Mouse (Mus musculus) embryo, embryonic 11.5 days (tissue): Measurements from ENCODE around the gene Arpc4.
"Not testable (repeated sequence)": the region's sequence is repeated elsewhere in the genome, so short reads cannot be mapped to it uniquely, and the experiment has no call there.

Experiments
- DNase-seq: peaks from one replicate; pipeline ENCODE4 v3.0.0-alpha.2; 2012; ENCODE audit warnings: low read depth, low spot score

Arpc4 gene

DNA sequence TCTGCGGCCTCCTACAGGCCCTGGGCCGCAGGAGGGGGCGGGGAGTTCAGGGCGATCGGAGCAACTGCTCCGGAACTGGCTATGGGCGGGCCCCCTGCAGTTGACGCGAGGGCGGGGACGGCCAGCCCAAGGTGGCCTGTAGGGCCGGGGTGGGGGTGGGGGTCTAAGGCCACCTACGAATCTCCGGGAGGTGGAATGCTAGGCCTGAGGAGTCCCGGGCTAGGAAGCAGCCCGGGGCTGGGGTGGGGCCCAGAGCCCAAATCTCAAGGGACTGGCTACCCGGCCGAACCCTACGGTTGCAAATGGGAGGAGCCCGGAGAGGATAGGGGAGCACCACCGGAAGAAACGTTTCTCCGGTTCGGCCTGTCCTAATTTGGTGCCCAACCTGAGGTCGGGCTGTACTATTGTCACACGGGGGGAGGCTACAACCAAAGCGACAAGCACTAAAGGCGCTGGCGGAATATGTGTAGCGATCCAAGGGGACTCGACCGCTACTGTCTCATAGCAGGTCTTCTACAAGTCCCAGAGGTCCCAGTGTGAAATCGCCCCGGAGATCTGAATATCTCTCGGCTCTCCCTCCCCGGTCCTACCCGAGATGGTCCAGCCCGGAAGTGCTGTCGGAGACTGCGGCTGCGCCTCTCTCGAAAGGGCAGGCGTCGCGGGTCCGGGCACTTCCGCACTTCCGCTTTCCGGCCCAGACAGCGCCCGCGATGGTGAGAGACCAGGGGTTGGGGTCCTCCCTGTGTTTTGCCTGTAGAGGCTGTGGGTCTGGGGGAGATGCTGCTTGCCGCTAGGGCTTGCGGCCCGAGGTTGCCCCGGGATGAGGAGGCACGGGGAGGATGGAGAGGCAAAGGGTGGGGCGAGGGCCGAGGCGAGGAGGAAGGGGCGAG, at the start of gene Arpc4, which contains the start of gene Tada3:
TSS of gene Arpc4 (plus strand) at position 620 of the 890 bp plus-strand sequence.
TSS of gene Tada3 (minus strand) at position 388 of the 890 bp plus-strand sequence.
- peak; percentile 84 for DNase-seq

DNA sequence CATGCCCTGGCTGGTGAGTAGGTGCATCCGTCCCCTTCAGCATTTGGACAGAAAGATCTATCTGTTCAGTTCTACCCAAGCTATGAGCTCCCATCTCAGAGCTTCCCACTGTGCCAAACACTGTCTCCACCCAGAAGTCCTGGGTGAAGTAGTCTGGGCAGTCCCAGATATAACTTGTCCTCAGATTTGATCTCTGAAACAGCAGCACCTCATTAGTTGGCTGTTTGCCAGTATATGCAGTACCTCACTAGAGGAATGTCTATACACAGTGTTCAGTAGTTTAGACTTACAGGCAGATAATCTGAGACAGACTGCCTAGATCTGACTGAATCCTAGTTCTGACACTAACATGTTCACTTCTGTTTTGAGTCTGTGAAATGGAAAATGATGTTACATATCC, 48.5 kb upstream of the Arpc4 start:
- no peak for DNase-seq

DNA sequence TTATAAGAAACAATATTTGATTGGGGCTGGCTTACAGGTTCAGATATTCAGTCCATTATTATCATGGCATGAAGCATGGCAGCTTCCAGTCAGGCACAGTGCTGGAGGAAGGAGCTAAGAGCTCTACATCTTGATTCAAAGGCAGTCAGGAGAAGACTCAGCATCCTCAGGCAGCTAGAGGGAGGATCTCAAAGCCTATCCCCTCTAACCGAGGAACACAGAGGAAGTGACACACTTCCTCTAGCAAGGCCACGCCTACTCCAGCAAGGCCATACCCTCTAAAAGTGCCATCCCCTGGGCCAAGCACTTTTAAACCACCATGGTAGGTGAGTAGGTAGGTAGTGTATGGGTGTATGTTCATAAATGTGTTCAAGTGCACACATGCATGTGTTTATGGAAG, 47.4 kb upstream of the Arpc4 start:
- no peak for DNase-seq

DNA sequence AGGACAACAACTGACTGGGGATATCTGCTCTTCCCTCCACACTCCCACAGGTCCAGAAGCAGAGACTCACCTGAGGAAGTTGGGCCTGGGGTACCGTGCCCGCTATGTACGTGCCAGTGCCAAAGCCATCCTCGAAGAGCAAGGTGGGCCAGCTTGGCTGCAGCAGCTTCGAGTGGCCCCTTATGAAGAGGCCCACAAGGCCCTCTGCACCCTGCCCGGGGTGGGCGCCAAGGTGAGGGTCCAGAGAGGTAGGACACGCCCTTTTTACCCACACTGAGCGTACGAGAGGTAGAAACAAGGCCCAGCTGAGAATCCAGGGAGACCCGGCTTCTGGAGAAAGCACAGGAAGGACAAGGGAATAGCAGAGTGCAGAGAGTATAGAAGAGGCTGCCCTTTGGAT, 46.2 kb upstream of the Arpc4 start:
- no peak for DNase-seq

DNA sequence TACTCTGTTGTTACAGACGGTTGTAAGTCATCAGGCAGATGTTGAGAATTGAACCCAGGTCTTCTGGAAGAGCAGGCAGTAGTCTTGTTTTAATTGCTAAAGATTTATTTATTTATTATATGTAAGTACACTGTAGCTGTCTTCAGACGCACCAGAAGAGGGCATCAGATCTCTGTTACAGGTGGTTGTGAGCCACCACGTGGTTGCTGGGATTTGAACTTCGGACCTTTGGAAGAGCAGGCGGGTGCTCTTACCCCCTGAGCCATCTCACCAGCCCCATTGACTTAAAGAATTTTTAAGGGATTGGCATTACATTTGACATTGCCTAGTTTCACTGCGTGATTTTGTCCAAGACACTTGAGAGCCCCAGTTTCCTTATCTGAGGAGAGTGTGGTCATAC, 45.2 kb upstream of the Arpc4 start:
- not testable (repeated sequence) for DNase-seq

DNA sequence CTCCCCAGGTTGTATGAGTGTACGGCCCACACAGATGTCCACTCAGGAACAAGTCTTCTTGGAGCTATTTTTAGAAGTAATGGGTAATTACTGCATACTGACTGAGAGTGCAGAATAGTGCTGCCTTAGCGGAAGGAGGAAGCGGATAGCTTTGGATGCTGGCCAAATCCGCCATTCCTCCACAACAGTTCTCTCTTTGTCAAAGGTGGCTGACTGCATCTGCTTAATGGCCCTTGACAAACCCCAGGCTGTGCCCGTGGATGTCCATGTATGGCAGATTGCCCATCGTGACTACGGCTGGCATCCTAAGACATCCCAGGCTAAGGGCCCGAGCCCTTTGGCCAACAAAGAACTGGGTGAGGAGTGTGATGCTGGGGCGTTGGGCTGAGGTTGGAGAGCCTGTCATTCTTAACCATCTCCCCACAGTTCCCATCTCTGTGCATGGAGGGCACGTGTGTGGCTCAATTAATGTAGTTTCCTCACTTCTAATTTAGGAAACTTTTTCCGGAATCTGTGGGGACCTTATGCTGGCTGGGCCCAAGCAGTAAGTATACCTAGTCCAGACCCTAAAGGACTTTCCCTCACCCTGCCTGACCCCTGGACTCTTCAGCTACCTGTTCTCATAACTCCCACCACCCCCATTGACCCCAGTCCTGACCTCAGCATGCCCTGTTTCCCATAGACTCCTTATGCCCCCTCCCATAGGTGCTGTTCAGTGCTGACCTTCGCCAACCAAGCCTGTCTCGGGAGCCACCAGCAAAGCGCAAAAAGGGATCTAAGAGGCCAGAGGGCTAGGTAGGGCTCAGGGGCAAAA, 44.6 kb upstream of the Arpc4 start:
- no peak for DNase-seq

DNA sequence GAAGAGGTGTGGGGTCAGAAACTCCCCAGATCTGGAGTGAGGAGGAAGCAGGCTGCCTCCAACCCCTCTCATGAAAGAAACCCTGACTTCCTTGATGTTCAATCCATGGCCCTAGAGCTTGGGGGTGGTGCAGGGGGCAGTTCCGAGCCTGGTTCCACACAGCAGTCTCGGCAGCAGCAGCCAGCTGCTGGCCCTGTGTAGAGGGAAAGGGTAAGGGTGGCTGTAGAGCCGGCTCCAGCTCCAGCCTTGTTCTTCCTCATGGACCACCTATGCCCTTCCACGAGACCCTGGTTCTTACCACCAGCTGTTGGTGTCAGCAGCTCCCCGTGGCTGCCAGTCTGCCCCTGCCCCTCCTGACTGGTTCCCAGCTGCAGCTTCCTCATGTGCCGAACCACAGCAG, 43.7 kb upstream of the Arpc4 start:
- no peak for DNase-seq

DNA sequence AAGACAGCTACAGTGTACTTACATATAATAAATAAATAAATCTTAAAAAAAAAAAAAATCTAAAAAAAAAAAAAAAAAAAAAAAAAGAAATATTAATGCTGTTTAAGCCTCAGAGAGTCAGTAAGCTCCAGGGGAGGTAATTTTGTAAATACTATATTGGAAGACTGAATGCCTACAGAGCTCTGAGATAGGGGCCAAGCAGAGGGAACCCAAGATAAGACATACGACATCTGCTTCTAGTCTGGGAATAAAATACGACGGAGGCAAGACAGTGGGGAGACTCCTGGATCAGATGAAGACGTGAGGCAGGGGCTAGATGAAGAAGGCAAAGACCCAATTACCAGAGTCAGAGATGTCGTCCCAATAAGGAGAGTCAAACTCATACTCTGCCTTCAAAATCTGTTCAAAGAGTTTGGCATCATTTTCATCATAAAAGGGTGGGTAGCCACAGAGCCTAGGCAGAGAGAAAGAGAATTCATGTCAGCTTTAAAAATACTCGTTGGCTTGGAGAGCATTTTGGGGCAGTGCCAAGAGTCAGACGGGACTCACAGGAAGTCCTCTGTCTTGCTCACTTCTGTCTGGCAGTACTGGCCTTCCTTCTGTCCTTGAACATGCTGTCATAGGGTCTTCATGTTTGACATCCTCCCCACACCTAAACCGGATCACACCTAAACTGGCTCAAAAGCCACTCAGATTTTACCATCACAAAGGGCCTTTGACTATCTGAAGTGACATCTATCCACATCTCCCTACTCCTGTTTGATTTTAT, 40.9 kb upstream of the Arpc4 start:
- no peak for DNase-seq

DNA sequence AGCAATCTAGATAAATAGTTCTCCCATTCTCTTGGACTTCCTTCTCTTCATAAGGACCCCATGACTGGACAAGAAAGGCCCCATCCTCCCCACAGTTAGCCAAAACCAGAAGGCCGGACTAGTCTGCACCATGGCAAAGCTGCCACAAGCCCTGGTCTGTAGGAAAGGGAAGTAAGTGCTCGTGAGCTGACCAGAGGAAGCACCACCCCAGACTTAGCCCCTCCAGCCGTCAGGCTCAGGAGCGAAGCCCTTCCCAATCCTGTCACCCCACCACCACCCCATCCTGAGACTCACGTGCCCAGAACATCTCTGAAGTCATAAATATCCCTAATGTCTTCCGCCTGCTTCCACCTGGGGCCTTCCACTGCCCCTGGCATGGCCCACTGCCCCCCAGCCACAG, 36.3 kb upstream of the Arpc4 start:
- no peak for DNase-seq

DNA sequence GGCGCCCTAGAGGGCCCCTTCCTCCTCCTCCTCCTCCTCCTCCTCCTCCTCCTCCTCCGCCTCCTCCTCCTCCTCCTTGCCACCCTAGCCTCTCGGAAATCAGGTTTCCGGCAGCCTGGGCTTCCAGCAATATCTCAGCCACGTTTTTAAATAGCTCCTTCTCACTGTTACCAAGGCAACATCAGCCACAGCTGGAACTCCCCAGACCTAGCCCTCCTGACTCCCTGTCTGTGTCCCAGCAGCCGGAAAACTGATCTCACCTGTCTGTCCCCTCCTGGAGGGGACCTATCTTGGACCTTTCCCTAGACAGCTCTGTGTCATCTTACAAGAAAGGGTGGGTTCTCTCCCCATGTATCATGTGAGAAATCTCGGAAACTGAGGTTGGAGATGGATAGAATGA, 35.6 kb upstream of the Arpc4 start:
- no peak for DNase-seq

DNA sequence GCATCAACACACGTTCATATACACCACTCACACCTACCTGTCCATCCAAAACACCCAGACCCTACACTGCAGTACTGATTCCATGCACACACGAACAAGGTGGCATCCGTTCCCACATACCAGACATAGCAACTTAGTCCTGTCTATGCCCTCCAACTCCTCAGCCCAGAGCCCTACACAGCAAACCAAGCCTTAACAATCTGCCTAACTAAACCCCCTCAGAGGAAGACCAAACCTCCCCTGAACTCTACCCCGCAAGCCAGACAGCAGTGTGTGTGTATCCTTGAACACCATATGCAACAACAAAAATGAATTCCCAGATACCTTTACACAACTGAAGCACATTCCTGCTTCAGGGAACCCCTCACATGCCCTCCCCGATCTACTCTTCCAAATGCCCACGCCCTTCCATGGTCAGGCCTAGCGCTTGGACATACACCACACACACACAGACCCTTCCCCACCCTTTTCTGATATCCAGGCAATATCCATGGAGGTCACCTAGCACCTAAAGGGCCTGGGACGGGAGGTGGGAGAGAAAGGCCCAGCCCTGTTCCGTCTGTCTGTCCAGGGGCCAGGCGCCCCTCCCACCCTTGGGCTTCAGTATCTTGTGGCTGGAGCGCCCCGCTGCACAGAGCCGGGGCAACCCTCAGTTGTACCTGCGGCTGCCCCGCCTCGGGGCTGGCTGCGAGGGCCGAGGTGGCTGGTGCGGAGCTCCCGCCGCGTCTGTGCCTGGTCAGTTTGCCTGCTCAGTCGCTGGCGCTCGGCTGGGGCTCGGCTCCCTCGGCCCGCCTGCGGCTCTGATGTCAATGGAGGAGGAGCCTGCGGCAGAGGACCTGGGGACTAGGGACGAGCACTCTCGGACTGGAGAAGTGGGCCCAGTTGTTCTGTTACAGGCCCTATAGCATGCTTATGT, 34.5 kb upstream of the Arpc4 start, which contains the start of gene Camk1:
TSS of gene Camk1 (minus strand) at position 808 of the 916 bp plus-strand sequence.
- DNase-seq, result peak; percentile 40

DNA sequence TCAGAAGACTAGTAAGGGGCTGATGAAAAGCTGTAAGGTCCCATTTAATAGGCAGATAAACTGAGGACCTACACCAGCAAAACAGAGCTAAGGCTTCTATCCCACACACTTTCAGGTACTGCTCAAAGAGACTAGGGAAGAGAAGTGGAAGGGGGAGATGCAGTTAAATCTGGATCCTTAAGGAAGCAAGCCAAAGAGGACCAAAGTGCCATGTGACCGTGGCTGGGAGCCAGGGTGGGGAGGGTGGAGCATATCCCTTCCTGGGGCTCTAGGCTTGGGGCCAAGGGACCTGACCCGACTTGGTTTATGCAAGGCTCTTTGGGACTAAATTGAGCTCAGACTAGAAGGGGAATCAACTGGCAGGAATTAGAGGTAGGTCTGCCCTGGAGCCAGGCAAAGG, 33.6 kb upstream of the Arpc4 start:
- no peak for DNase-seq

DNA sequence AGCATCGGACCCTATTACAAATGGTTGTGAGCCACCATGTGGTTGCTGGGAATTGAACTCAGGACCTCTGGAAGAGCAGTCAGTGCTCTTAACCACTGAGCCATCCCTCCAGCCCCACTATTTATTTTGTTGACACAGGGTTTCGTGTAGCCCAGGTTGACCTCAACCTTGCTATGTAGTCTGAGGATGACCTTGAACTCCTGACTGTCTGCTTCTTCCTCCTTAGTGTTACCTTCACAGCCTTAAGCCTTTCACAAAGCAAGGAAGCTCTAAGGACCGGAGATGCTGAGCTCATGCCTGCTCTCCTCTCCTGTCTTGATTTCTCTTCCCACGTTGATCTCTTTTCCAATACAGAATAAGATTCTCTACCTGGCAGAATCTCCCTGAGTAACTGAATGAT, 31.0 kb upstream of the Arpc4 start:
- DNase-seq, result no peak

DNA sequence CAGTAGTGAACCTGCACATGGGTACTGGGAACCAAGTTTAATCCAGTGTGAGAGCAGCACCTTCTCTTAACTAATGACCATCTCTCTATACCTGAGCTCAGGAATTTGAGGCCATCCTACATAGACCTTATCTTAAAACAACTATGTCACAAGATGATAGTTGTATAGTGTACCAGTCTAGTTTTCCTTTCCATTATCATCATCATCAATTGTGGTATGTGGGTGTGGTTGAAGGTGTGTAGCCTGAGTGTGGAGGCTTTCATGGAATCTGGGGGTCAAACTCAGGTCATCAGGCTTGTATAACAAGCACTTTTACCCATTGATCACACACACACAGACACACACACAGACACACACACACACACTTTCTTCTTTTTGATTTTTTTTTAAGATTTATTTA, 27.4 kb upstream of the Arpc4 start:
- no peak for DNase-seq

DNA sequence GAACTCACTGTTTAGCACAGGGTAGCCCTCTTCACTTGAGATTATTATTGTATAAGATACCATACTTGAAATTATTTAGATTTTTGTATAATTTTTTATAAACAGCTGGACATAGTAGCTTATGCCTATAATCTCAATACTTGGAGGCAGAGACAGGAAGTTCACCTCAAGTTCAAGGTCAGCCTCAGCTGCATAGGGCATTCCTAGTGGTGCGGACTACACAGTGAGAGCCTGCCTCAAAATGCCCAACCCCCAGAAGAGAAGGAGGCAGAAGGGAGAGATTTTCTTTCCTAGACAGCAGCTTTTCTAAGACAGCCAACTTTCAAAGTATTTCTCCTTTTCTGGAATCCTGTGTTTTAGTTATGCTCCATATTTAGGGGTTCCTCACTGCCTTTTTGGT, 26.8 kb upstream of the Arpc4 start:
- no peak for DNase-seq

DNA sequence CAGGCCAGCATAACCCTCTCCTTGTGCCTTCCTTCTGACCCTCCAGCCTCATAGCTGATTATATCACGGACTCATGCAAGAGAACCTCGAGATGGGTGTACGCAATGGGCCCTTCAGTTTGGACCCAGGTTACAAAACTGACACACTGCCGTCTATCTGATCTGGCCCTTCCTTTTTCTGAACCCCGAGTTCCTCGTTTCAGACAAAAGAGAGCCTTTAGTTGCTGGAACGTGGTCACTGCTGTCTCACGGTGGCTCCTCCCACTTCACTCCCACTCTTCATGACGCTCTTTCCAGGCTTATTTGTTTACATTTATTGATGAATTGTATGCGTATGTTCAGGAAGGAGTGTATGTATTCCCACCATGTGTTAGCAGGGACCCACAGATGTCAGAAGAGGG, 26.3 kb upstream of the Arpc4 start:
- no peak for DNase-seq

DNA sequence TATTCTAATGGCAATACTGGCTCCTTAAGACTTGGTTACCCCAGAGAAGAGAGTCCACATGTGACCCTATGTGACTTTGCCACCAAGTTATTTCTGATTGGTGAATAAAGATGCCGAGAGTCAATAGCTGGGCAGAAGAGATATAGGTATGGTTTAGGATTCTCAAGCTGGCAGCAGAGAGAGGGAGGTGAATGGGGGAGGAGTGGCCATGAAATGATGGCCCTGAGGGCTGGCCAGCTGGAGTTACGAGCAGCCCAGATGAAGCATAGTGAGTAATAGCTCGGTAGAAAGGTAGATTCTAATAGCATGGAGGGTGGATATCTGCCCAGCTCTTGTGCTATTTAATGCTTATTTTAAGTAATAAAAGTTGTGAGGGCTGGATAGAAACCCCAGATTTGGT, 25.1 kb upstream of the Arpc4 start:
- no peak for DNase-seq

DNA sequence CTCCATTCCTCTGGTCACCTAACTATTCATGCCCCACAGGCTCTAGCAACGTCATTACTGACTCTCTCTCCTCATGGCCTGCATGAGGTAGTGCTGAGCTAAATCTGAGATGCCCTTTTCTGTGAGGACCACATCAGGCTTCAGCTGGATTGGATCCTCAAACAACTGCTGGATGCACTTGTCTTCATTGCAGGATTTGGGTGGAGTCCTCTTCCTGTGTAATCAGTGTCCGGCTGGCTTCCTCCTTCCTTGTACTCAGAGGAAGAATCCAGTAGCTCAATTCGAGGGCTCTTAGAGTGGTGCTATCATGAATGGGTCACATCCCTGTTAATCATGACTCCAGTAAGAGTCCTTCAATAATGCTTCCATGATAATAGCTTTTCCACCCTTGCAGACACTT, 24.2 kb upstream of the Arpc4 start:
- no peak for DNase-seq

DNA sequence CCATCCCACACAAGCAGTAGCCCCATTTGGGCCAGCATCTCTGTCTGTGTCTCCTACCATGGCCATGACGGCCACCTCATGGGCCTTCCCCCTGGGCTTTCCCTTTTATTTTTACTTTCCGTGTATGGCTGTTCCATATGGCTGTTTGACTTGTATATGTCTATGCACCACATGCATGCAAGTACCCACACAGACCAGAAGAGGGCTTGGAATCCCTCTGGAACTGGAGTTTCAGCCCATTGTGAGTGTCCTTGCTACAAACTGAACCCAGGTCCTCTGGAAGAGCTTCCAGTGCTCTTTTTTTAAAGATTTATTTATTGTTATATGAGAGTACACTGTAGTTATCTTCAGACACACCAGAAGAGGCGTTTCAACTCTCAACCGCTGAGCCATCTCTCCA, 16.4 kb upstream of the Arpc4 start:
- DNase-seq, result no peak

DNA sequence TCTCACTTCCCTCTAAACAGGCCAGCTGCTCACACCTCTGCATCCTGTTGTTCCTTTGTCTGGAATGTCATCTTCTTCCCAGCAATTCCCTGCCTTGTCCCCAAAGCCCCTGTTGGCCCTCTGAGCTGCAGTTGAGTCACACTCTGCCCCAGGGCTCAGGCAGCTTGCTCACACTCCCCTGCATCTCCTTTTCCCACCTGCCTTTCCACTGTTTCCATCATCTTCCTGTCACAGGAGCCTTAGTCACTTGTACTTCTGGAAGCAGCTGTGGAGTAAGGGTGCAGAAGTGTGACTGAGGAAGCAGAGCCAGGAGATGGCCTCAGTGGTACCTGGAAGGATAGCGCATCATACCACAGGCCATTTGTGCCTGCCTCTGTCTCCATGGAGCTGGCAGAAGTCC, 15.7 kb upstream of the Arpc4 start:
- DNase-seq, result no peak
